Mouse (Mus musculus) embryonic facial prominence, embryonic 14.5 days (tissue): ENCODE results near the gene Lzic. TPM values are rescaled to one million over a fixed set of nuclear protein-coding genes. Genes with fewer than 3 reads are reported as not detected.

Experiments
- ATAC-seq: fragments of 200-750 bp; cut with Nextera tagmentation; 2 replicates; pipeline ENCODE4 v1.8.0; 2017; ENCODE audit warnings: low read depth, moderate number of reproducible peaks, moderate TSS enrichment
- DNase-seq: peaks from one replicate; pipeline ENCODE4 v3.0.0-alpha.2; 2015; ENCODE audit warnings: low spot score
- H3K27ac ChIP-seq: fragments of 300-500 bp; sonication (generic); replicated peaks from 2 replicates; pipeline ENCODE4 v1.5.1; 2014; ENCODE audit warnings: low read depth, mild to moderate bottlenecking, low read length, moderate library complexity
- H3K27me3 ChIP-seq: fragments of 300-500 bp; sonication (generic); replicated peaks from 2 replicates; pipeline ENCODE4 v1.6.1; 2014; ENCODE audit warnings: low read length; ENCODE audit not compliant: control insufficient read depth, insufficient read depth
- H3K36me3 ChIP-seq: fragments of 300-500 bp; sonication (generic); 2 replicates; pipeline ENCODE4 v1.6.1; 2014; ENCODE audit warnings: low read length, mixed read lengths; ENCODE audit not compliant: control insufficient read depth, insufficient read depth
- H3K4me1 ChIP-seq: fragments of 300-500 bp; sonication (generic); 2 replicates; pipeline ENCODE4 v1.6.1; 2014; ENCODE audit warnings: antibody characterized with exemption, low read length; ENCODE audit not compliant: control insufficient read depth, insufficient read depth
- H3K4me2 ChIP-seq: fragments of 300-500 bp; sonication (generic); 2 replicates; pipeline ENCODE4 v1.6.1; 2014; ENCODE audit warnings: low read depth, mild to moderate bottlenecking, low read length, moderate library complexity, mixed read lengths
- H3K4me3 ChIP-seq: fragments of 300-500 bp; sonication (generic); 2 replicates; pipeline ENCODE4 v1.5.1; 2014; ENCODE audit warnings: low read depth, mild to moderate bottlenecking, low read length
- H3K9ac ChIP-seq: fragments of 300-500 bp; sonication (generic); 2 replicates; pipeline ENCODE4 v1.6.1; 2014; ENCODE audit warnings: low read depth, mild to moderate bottlenecking, low read length, moderate library complexity, mixed read lengths
- H3K9me3 ChIP-seq: fragments of 300-500 bp; sonication (generic); 2 replicates; pipeline ENCODE4 v1.6.1; 2016; ENCODE audit warnings: low read length; ENCODE audit not compliant: control insufficient read depth
- WGBS: fragments of 180-500 bp; shearing (Covaris S2); extraction: QIAGEN DNeasy Blood & Tissue Kit; methylation state at CpG from one replicate; pipeline ENCODE4 v1.1.7; 2014; 5-methylcytosine and 5-hydroxymethylcytosine counted together
- polyA plus RNA-seq: library from polyadenylated mRNA; unstranded; fragments of >200 nt; fragmentation: Nextera tagmentation; extraction: Ambion mirVana; gene quantifications from 2 replicates; pipeline ENCODE4 v1.2.1, GENCODE M21; 2014

Lzic gene
- polyA plus RNA-seq: 45.1 and 48.1 TPM in 2 replicates

- H3K4me2 ChIP-seq: peak within 1 kb of the TSS; percentile 80
- H3K36me3 ChIP-seq: peaks cover 36% of the 10 kb centered on the region
- peak; percentile 97 for DNase-seq
- H3K4me1 ChIP-seq: peaks cover 11% of the 10 kb centered on the region; the same call in 1 of the 2 replicates
- 0% methylated on average over 30 of the region's 60 CpGs for WGBS
- H3K4me3 ChIP-seq: peak within 1 kb of the TSS; percentile 67
- H3K9me3 ChIP-seq: no peaks in the 10 kb centered on the region
- peak; percentile 98 for ATAC-seq
- peak within 1 kb of the TSS; percentile 74 for H3K27ac ChIP-seq
- peak within 1 kb of the TSS; percentile 77 for H3K9ac ChIP-seq
- no peaks in the 10 kb centered on the region for H3K27me3 ChIP-seq
Observed at GRCm38 (mm10) chr4:149485053-149485824, at the start of gene Lzic, which contains the start of gene Nmnat1. Lzic (plus strand) TSS chr4:149485229. Nmnat1 (minus strand) TSS chr4:149485202.

- no peaks in the 10 kb centered on the region for H3K27me3 ChIP-seq
- ATAC-seq (peak; percentile 24; the same call in 1 of the 2 replicates), DNase-seq (peak; percentile 86)
- no peak overlapping the region for H3K4me2 ChIP-seq
- WGBS: 38% methylated on average over 8 of the region's 8 CpGs
- H3K27ac ChIP-seq: peak overlapping the region; percentile 39; the same call in 1 of the 2 replicates
- H3K9ac ChIP-seq: no peak overlapping the region
- no peak overlapping the region for H3K4me3 ChIP-seq
- peaks cover 7% of the 10 kb centered on the region for H3K4me1 ChIP-seq
- H3K36me3 ChIP-seq: no peaks in the 10 kb centered on the region
- H3K9me3 ChIP-seq: no peaks in the 10 kb centered on the region
Observed at GRCm38 (mm10) chr4:149440576-149440975, 44.5 kb upstream of the Lzic start.

GRCm38 (mm10) chr4:149442436-149442835, 42.6 kb upstream of the Lzic start:
- H3K36me3 ChIP-seq: no peaks in the 10 kb centered on the region
- H3K4me2 ChIP-seq: no peak overlapping the region
- no peaks in the 10 kb centered on the region for H3K9me3 ChIP-seq
- ATAC-seq: no peak
- H3K9ac ChIP-seq: no peak overlapping the region
- H3K4me1 ChIP-seq: peaks cover 12% of the 10 kb centered on the region
- no peak overlapping the region; the same call in 1 of the 2 replicates for H3K27ac ChIP-seq
- H3K27me3 ChIP-seq: no peaks in the 10 kb centered on the region
- WGBS: 25% methylated on average over 3 of the region's 3 CpGs
- peak; percentile 63 for DNase-seq
- no peak overlapping the region for H3K4me3 ChIP-seq

DNA sequence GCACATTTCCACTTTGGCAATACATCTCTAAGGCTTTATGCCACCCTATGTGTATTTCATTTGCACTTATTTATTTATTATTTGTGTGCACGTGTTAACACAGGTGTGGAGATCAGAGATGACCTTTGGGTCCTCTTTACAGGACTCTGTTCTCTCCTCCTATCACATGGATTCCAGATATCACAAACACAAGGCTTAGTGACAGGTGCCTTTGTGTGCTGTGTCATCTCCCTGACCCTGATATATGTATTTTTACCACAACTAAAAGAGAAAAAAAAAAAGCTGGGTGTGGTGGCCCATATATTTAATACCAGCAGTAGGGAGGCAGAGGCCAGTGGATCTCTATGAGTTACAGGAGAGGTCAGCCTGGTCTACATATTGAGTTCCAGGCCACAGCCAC, 40.6 kb upstream of the Lzic start:
- H3K27ac ChIP-seq: peak overlapping the region; percentile 91; the same call in 1 of the 2 replicates
- H3K36me3 ChIP-seq: no peaks in the 10 kb centered on the region
- ATAC-seq: no peak
- 60% methylated on average over 1 of the region's 1 CpGs for WGBS
- no peak overlapping the region for H3K4me3 ChIP-seq
- H3K27me3 ChIP-seq: no peaks in the 10 kb centered on the region
- H3K9ac ChIP-seq: peak overlapping the region; percentile 69
- peaks cover 12% of the 10 kb centered on the region for H3K4me1 ChIP-seq
- DNase-seq: no peak
- H3K4me2 ChIP-seq: peak overlapping the region; percentile 66
- H3K9me3 ChIP-seq: no peaks in the 10 kb centered on the region

GRCm38 (mm10) chr4:149444964-149445701, 39.9 kb upstream of the Lzic start:
- Histone ChIP-seq H3K9me3 (no peaks in the 10 kb centered on the region), H3K4me3 (peak overlapping the region; percentile 35), H3K27ac (peak overlapping the region; percentile 91), H3K36me3 (no peaks in the 10 kb centered on the region), H3K4me1 (peaks cover 12% of the 10 kb centered on the region), H3K4me2 (peak overlapping the region; percentile 66), H3K9ac (peak overlapping the region; percentile 69), H3K27me3 (no peaks in the 10 kb centered on the region)
- peak; percentile 98 for DNase-seq
- under 1% methylated on average over 35 of the region's 36 CpGs for WGBS
- peak; percentile 98 for ATAC-seq

DNA sequence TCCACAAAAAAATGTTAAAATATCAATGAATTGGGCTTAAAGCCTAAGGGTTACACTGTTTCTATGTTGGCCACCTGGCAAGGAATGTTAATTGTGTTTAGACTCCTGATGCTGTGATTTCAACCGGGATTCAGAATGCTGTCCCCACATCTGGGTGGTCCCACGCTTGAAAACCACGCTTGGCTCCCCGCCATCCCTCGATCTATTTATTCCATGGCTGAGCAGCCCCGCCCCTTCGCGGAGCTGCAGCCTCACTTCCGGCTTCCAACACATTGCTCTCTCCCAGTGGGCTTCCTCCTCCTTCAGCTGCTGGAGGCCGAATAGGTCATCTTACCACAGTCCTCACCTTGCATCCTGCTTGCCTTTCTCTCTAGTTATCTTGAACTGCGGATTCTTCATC, 39.2 kb upstream of the Lzic start:
- no peaks in the 10 kb centered on the region for H3K36me3 ChIP-seq
- peak overlapping the region; percentile 91 for H3K27ac ChIP-seq
- ATAC-seq (peak; percentile 69), DNase-seq (peak; percentile 91)
- H3K27me3 ChIP-seq: no peaks in the 10 kb centered on the region
- H3K4me3 ChIP-seq: peak overlapping the region; percentile 35
- WGBS: 1% methylated on average over 11 of the region's 11 CpGs
- peak overlapping the region; percentile 66 for H3K4me2 ChIP-seq
- H3K9ac ChIP-seq: peak overlapping the region; percentile 47
- H3K4me1 ChIP-seq: peaks cover 12% of the 10 kb centered on the region
- no peaks in the 10 kb centered on the region for H3K9me3 ChIP-seq

DNA sequence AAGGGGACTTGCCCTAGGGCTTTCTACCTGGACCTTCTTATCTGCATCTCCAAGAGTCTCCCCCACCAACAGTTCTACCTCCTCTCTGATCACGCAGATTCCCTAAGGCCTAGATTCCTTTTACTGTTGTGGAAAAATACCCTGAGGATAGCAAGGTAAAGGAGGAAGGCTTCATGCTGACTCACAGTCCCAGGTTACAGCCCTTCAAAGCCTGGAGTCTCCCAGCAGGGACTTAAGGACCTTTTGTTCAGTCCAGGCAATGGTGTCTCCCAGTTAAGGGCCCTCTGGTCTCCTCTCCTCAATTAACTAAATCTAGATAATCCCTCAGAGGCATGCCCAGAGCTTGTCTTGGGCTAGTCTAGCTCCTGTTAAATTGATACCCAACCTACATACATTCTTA, 38.7 kb upstream of the Lzic start:
- no peaks in the 10 kb centered on the region for H3K36me3 ChIP-seq
- DNase-seq (no peak), ATAC-seq (no peak)
- H3K27me3 ChIP-seq: no peaks in the 10 kb centered on the region
- WGBS: 39% methylated on average over 1 of the region's 1 CpGs
- peak overlapping the region; percentile 66; the same call in 1 of the 2 replicates for H3K4me2 ChIP-seq
- peaks cover 12% of the 10 kb centered on the region for H3K4me1 ChIP-seq
- H3K9me3 ChIP-seq: no peaks in the 10 kb centered on the region
- H3K27ac ChIP-seq: peak overlapping the region; percentile 91
- H3K4me3 ChIP-seq: no peak overlapping the region
- no peak overlapping the region for H3K9ac ChIP-seq

GRCm38 (mm10) chr4:149450636-149451035, 34.4 kb upstream of the Lzic start:
- Histone ChIP-seq H3K4me2 (no peak overlapping the region), H3K27me3 (no peaks in the 10 kb centered on the region), H3K27ac (no peak overlapping the region), H3K4me1 (peaks cover 4% of the 10 kb centered on the region; the same call in 1 of the 2 replicates), H3K4me3 (no peak overlapping the region), H3K9me3 (no peaks in the 10 kb centered on the region), H3K9ac (no peak overlapping the region), H3K36me3 (no peaks in the 10 kb centered on the region)
- DNase-seq: no peak
- 74% methylated on average over 3 of the region's 3 CpGs for WGBS
- no peak for ATAC-seq
